Mouse (Mus musculus) T-cell, adult 2 months (primary cell): Measurements from ENCODE around the gene Ccdc85c.

Experiments used
- DNase-seq: peaks from one replicate; pipeline ENCODE4 v3.0.0; 2022; ENCODE audit warnings: low spot score

The Ccdc85c gene

GRCm38 (mm10) chr12:108294620-108295019, 19.4 kb upstream of the Ccdc85c start:
- DNase-seq: no peak

- DNase-seq: peak; percentile 60
Observed at GRCm38 (mm10) chr12:108292957-108293356, 17.7 kb upstream of the Ccdc85c start.

GRCm38 (mm10) chr12:108292419-108292818, 17.2 kb upstream of the Ccdc85c start:
- DNase-seq: no peak

GRCm38 (mm10) chr12:108288127-108288880, 13.1 kb upstream of the Ccdc85c start:
- no peak for DNase-seq

- DNase-seq: no peak
Observed at GRCm38 (mm10) chr12:108287011-108287410, 11.8 kb upstream of the Ccdc85c start.

- no peak for DNase-seq
Observed at GRCm38 (mm10) chr12:108286381-108286780, 11.2 kb upstream of the Ccdc85c start.

GRCm38 (mm10) chr12:108285225-108286011, 10.2 kb upstream of the Ccdc85c start:
- no peak for DNase-seq

GRCm38 (mm10) chr12:108284455-108285224, 9.4 kb upstream of the Ccdc85c start:
- no peak for DNase-seq

GRCm38 (mm10) chr12:108278221-108278918, 3.1 kb upstream of the Ccdc85c start:
- no peak for DNase-seq

- DNase-seq: no peak
Observed at GRCm38 (mm10) chr12:108277341-108277841, 2.2 kb upstream of the Ccdc85c start.

GRCm38 (mm10) chr12:108275920-108276822, 946 bp upstream of the Ccdc85c start:
- DNase-seq: peak; percentile 48

GRCm38 (mm10) chr12:108275508-108275890, 274 bp upstream of the Ccdc85c start:
- DNase-seq: peak; percentile 97

GRCm38 (mm10) chr12:108274313-108274595, 971 bp downstream of the Ccdc85c start:
- DNase-seq: no peak

GRCm38 (mm10) chr12:108273466-108274312, 1.5 kb downstream of the Ccdc85c start:
- no peak for DNase-seq

- DNase-seq: no peak
Observed at GRCm38 (mm10) chr12:108272143-108272635, 3.0 kb downstream of the Ccdc85c start.

GRCm38 (mm10) chr12:108271351-108272142, 3.7 kb downstream of the Ccdc85c start:
- no peak for DNase-seq

GRCm38 (mm10) chr12:108270240-108270919, 4.8 kb downstream of the Ccdc85c start:
- DNase-seq: no peak

- no peak for DNase-seq
Observed at GRCm38 (mm10) chr12:108269699-108270098, 5.5 kb downstream of the Ccdc85c start.
